Mouse (Mus musculus) cerebellum, adult 2 months (tissue): ENCODE results near the gene Commd7. TPM values are rescaled to one million over a fixed set of nuclear protein-coding genes. Genes with fewer than 3 reads are reported as not detected.
A peak's percentile ranks its signal among the peaks of the same experiment; 100 is the strongest.

Experiments used
- DNase-seq, 2 experiments: peaks; one replicate each; pipeline ENCODE4 v3.0.0; 2021
- H3K27ac ChIP-seq: fragments of 200-500 bp; 2 replicates; pipeline ENCODE4 v1.5.1; 2012; ENCODE audit warnings: low read length, control low read depth, inconsistent platforms; ENCODE audit not compliant: insufficient read depth
- H3K27me3 ChIP-seq: fragments of 200-500 bp; 2 replicates; pipeline ENCODE4 v1.6.1; 2012; ENCODE audit warnings: inconsistent platforms, mild to moderate bottlenecking, low read length, moderate library complexity; ENCODE audit not compliant: control insufficient read depth, insufficient read depth
- H3K4me1 ChIP-seq: fragments of 200-500 bp; 2 replicates; pipeline ENCODE4 v1.6.1; 2011; ENCODE audit warnings: low read length; ENCODE audit not compliant: control insufficient read depth, insufficient read depth
- H3K4me3 ChIP-seq: fragments of 200-500 bp; replicated peaks from 2 replicates; pipeline ENCODE3; 2011; ENCODE audit warnings: mild to moderate bottlenecking, low read depth, low read length, control low read depth; ENCODE audit not compliant: insufficient read depth
- CTCF ChIP-seq: fragments of 200-500 bp; IDR thresholded peaks from 2 replicates; pipeline ENCODE4 v1.5.1; 2011; ENCODE audit warnings: low read depth, mild to moderate bottlenecking, control low read depth, low read length, moderate library complexity, borderline replicate concordance; ENCODE audit not compliant: insufficient read depth
- POLR2A ChIP-seq: fragments of 200-500 bp; IDR thresholded peaks from 2 replicates; pipeline ENCODE4 v1.6.1; 2011; ENCODE audit warnings: low read length, control low read depth, borderline replicate concordance; ENCODE audit not compliant: insufficient read depth
- WGBS: fragments of 180-500 bp; shearing (Covaris S2); methylation state at CpG from one replicate; pipeline ENCODE4 v1.1.7; 2018; 5-methylcytosine and 5-hydroxymethylcytosine counted together
- polyA plus RNA-seq: library from polyadenylated mRNA; depleted of rRNA; stranded (reverse); fragments of >200 nt; gene quantifications from 2 replicates; pipeline ENCODE4 v1.2.3, GENCODE M21; 2012

Commd7 gene
- polyA plus RNA-seq, 1 experiment: 32.5 TPM

DNA sequence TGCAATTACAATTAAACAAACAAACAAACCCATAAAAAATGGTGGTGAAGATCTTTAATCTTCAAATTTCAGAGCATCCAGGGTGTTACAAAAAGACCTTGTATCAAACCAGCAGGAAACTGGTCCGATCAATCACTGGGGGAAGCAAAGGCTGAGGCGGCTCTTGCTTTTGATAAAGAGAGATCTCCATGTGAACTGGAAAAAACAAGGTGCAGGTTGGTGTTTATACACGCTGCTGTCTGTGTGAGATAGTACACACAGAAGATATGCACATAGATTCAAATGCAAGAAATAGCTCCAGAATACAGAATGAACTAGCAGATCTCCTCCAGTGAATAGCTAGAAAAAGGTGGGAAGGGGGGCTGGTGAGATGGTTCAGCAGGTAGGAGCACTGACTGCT is 15.7 kb downstream of the Commd7 start:
- TF ChIP-seq CTCF (no peak), POLR2A (no peak)
- Histone ChIP-seq H3K27me3 (no peaks in the 10 kb centered on the region), H3K4me3 (no peak overlapping the region), H3K27ac (no peak overlapping the region), H3K4me1 (no peaks in the 10 kb centered on the region)
- DNase-seq: no peak
- 90% methylated on average over 3 of the region's 3 CpGs for WGBS

DNA sequence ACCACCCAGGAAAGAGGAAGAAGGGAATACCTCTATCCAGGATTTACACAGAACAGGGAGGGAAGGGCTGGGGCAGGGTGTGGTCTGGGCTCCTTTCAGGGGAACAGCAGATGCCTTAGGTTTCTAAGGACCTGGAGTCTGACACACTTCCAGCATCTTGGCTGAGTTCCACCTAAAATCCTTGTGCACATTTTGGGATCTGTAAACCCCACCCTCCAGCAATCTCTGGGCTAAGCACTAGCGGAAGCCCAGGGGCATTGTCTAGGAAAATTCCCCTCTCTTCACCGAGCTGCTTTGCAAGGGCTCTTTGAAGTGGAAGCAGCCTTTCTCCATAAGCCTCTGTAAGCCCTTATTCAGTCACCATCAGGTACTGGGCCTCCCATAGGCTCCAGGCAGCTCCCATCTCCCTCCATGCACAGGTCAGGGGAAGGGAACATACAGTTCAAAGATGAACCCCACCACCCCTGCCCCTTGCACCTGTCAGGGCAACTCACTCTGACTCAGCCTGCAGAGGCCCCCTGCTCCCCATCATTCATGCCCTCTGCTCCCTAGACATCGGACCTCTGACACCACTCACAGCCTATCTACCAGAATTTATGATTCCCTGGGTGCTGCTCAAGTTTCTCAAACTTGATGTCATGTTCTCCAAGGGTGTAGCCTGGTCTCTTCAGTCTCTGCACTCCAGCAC is 19.8 kb downstream of the Commd7 start:
- no peaks in the 10 kb centered on the region for H3K27me3 ChIP-seq
- H3K27ac ChIP-seq: no peak overlapping the region
- no peak overlapping the region for H3K4me3 ChIP-seq
- no peak for TF ChIP-seq POLR2A
- TF ChIP-seq CTCF: no peak
- DNase-seq: no peak
- H3K4me1 ChIP-seq: peaks cover 10% of the 10 kb centered on the region
- 55% methylated on average over 3 of the region's 3 CpGs for WGBS

DNA sequence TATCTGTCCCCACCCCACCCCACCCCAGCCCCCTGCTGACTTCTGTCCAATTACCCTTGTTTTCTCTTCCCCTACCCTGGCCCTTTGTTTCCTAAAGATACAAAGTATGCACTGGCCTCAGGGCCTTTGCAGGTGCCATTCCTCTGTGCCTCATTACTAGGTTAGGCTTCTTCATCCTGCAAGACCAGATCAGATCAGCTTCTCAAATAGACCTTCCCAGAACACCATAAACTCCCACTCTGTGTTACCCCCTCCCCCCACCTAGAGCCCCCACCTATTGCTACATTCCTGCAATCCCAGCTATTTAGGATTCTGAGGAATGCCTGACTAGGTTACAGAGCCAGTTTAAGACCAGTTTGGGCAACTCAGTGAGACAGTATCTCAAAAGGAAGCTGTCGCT is 20.8 kb downstream of the Commd7 start:
- 97% methylated on average over 1 of the region's 1 CpGs for WGBS
- H3K27ac ChIP-seq: no peak overlapping the region
- no peak overlapping the region for H3K4me3 ChIP-seq
- no peaks in the 10 kb centered on the region for H3K27me3 ChIP-seq
- peaks cover 15% of the 10 kb centered on the region for H3K4me1 ChIP-seq
- TF ChIP-seq CTCF (no peak), POLR2A (no peak)
- DNase-seq: no peak

DNA sequence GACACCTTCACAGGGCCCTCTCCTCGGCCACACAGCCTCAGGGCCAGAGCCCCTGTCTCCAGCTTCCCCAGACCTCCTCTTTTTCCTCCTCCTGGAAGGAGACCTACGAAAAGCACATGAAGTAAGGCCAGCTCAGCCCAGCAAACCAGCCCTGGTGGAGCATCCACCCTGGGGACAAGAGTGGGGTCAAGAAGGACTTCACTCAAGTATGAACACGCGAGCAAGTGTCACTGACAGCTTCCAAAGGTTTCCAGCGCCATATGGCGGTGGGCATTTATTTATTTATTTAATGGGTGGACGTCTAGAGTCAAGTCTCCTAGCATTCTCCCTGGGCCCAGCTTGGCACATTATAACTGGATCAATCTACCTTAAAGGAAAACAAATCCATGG is 21.3 kb downstream of the Commd7 start:
- DNase-seq: no peak
- Histone ChIP-seq H3K27me3 (no peaks in the 10 kb centered on the region), H3K4me1 (peaks cover 15% of the 10 kb centered on the region), H3K27ac (no peak overlapping the region), H3K4me3 (no peak overlapping the region)
- WGBS: 82% methylated on average over 7 of the region's 7 CpGs
- TF ChIP-seq CTCF (no peak), POLR2A (no peak)

DNA sequence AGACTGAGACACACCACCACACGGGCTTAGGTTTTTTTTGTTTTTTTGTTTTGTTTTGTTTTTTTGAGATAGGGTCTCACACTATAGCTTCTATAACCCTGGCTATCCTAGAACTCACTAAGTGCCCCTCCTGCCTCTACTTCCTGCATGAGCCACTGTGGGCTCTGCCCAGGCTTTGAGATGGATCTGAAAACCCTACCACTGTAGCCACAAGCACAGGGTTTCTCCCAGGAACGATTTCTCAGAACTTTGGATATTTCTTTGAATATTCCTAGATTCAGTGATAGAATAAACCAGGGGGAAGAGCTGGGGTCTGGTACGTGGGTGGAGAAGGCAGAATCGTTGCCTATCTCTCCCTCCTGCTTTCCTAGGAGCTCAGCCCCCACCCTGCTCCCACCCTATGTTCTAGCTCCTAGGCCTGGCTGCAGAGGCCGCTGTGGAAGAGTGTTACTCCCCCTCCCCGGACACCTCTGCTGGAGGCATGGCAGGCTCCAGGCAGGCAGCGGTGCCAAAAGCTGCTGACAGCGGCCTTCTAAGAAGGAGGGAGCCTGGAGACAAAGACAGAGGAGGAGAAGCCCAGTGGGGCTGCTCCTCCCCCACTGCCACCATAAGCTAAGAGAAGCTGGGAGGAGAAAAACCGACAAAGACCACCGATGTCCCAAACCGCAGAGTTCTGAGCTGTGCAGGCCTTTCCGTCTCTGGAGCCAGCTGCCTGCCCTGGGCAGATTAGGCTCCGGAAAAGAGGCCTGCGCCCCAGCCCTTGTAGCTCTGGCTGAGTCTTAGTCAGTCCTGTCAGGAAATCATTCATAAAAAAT is 21.9 kb downstream of the Commd7 start:
- 62% methylated on average over 14 of the region's 14 CpGs for WGBS
- DNase-seq: no peak
- no peak for TF ChIP-seq POLR2A
- no peak for TF ChIP-seq CTCF
- Histone ChIP-seq H3K4me3 (no peak overlapping the region), H3K27ac (no peak overlapping the region), H3K27me3 (no peaks in the 10 kb centered on the region), H3K4me1 (peaks cover 15% of the 10 kb centered on the region)

DNA sequence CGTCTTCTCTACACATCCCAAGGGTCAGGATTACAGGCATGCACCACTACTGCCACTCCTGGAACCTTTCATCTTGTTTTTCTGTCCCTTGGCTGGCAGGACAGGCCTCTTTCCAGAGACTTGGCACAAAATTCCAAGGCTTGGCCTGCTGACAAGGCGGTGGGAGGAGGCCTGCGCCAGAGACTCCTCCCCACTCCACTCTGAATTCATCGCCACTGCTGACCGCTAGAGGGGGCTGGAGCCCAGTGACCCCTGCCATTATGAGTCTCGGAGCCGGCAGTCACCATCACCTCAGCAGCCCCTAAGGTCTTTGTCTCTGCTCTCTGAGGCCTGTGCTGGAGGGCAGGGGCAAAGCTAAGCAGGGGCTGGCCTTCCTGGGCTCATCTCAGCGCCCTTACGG is 23.0 kb downstream of the Commd7 start:
- WGBS: 15% methylated on average over 9 of the region's 9 CpGs
- TF ChIP-seq CTCF (peak; percentile 77), POLR2A (no peak)
- Histone ChIP-seq H3K27ac (no peak overlapping the region), H3K27me3 (no peaks in the 10 kb centered on the region), H3K4me3 (no peak overlapping the region), H3K4me1 (peaks cover 15% of the 10 kb centered on the region)
- peak; percentile 93 to 97 for DNase-seq

DNA sequence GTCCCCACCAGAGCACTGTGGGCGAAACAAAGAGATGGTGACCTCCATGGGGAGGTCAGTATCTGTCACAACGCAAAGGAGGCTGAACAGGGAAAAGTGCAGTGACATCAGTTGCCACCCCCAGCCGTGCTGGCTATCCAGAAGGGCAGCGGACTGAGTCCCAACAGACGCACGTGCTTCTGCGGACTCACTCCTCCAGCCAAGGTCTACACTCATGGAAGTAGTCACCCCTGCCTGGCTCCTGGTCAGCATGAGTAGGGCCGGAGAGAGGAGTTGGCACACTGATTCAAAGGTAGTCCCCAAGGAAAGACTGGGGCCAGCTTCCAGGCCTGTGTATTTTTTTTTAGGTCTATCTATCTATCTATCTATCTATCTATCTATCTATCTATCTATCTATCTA is 23.5 kb downstream of the Commd7 start:
- TF ChIP-seq CTCF (no peak), POLR2A (no peak)
- WGBS: 51% methylated on average over 8 of the region's 8 CpGs

DNA sequence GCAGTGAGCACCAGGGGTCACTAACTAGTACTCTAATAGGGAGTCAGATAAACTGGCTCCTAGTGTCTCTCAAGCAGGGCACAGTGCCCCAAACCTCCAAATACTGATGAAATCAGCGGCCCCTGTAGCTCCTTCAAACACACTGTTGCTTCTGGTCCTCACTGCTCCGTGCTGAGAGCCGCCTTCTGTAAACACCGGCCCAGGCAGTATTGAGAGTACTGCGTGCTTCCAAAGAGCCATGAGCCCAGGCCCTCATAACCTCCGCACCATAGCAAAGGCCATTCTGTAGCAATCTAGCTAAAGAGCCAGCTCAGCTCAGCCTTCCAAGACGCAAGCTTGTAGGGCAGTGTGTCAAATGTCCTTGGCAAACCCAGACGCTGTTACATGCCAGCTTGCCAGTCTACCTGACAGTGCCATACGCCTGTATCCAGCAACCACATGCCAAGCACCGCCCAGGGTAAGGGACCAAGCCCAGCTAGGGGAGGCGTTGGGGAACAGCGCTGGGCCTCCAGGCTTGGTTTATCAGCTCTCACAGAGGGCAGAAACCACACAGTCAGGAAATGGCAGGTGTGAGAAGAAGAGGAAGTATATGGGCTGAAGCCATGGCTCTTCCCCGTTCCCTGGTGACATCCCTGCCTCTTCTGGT is 24.6 kb downstream of the Commd7 start:
- no peak overlapping the region for H3K4me3 ChIP-seq
- peak; percentile 91 to 95 for DNase-seq
- H3K27me3 ChIP-seq: no peaks in the 10 kb centered on the region
- 8% methylated on average over 13 of the region's 13 CpGs for WGBS
- TF ChIP-seq CTCF (no peak), POLR2A (no peak)
- peaks cover 15% of the 10 kb centered on the region for H3K4me1 ChIP-seq
- no peak overlapping the region for H3K27ac ChIP-seq

More for the DNA sequence above, 23.5 kb downstream of the Commd7 start:
- Histone ChIP-seq H3K4me1 (peaks cover 15% of the 10 kb centered on the region), H3K27me3 (no peaks in the 10 kb centered on the region), H3K4me3 (no peak overlapping the region), H3K27ac (no peak overlapping the region)
- DNase-seq: peak; percentile 33 to 36
